Mouse (Mus musculus) midbrain, embryonic 11.5 days (tissue): Measurements from ENCODE around the gene Fer1l5. TPM values are rescaled to one million over a fixed set of nuclear protein-coding genes. Genes with fewer than 3 reads are reported as not detected.

Source experiments
- ATAC-seq: fragments of 200-750 bp; cut with Nextera tagmentation; 2 replicates; pipeline ENCODE4 v1.8.0; 2017; ENCODE audit warnings: moderate TSS enrichment, moderate library complexity; ENCODE audit not compliant: low FRiP score
- DNase-seq: peaks from one replicate; pipeline ENCODE4 v3.0.0; 2015; ENCODE audit warnings: low spot score; ENCODE audit errors: missing footprints
- H3K27ac ChIP-seq: fragments of 300-500 bp; sonication (generic); 2 replicates; pipeline ENCODE4 v1.5.1; 2014; ENCODE audit warnings: low read depth, low read length
- H3K27me3 ChIP-seq: fragments of 300-500 bp; sonication (generic); 2 replicates; pipeline ENCODE4 v1.6.1; 2014; ENCODE audit warnings: mild to moderate bottlenecking, low read length, moderate library complexity, mixed read lengths; ENCODE audit not compliant: control insufficient read depth, insufficient read depth
- H3K36me3 ChIP-seq: fragments of 300-500 bp; sonication (generic); 2 replicates; pipeline ENCODE4 v1.6.1; 2014; ENCODE audit warnings: mild to moderate bottlenecking, low read length, moderate library complexity, mixed read lengths; ENCODE audit not compliant: control insufficient read depth, insufficient read depth
- H3K4me1 ChIP-seq: fragments of 300-500 bp; sonication (generic); 2 replicates; pipeline ENCODE4 v1.6.1; 2014; ENCODE audit warnings: low read length; ENCODE audit not compliant: control insufficient read depth, insufficient read depth
- H3K4me2 ChIP-seq: fragments of 300-500 bp; sonication (generic); 2 replicates; pipeline ENCODE4 v1.6.1; 2014; ENCODE audit warnings: mild to moderate bottlenecking, moderate library complexity
- H3K4me3 ChIP-seq: fragments of 300-500 bp; sonication (generic); 2 replicates; pipeline ENCODE4 v1.5.1; 2014; ENCODE audit warnings: low read depth, low read length
- H3K9ac ChIP-seq: fragments of 300-500 bp; sonication (generic); 2 replicates; pipeline ENCODE4 v1.6.1; 2014; ENCODE audit warnings: low read length
- H3K9me3 ChIP-seq: fragments of 300-500 bp; sonication (generic); 2 replicates; pipeline ENCODE4 v1.6.1; 2016; ENCODE audit warnings: low read length; ENCODE audit not compliant: control insufficient read depth
- WGBS: fragments of 180-500 bp; shearing (Covaris S2); extraction: QIAGEN DNeasy Blood & Tissue Kit; methylation state at CpG from one replicate; pipeline ENCODE4 v1.1.7; 2014; 5-methylcytosine and 5-hydroxymethylcytosine counted together
- polyA plus RNA-seq: library from polyadenylated mRNA; unstranded; fragments of >200 nt; fragmentation: Nextera tagmentation; extraction: Ambion mirVana; gene quantifications from 2 replicates; pipeline ENCODE4 v1.2.1, GENCODE M21; 2014

Fer1l5 gene
- polyA plus RNA-seq, 1 experiment from 2014 or later = 1.4 TPM

DNA sequence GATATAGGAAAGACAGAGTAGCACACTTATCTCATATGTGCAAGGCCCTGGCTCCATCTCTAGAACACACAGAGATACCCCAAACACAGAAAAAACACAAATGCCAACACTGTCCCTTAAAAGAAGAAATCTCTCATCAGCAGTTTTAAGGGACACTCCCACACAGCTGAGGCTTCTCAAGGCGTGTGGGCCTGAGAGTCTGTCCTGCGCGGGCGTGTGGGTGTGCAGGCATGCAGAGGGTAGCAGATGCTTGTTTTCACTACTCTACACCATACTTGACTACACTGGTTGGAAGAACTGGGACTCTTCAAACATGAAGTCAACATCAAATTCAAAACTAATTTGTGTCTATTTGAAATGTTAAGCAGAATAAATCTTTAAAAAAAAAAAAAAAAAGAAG is 19.7 kb upstream of the Fer1l5 start:
- Histone ChIP-seq H3K27ac (no peak overlapping the region), H3K27me3 (no peaks in the 10 kb centered on the region), H3K4me2 (no peak overlapping the region), H3K9me3 (no peaks in the 10 kb centered on the region), H3K36me3 (peaks cover 40% of the 10 kb centered on the region), H3K4me3 (no peak overlapping the region), H3K9ac (no peak overlapping the region), H3K4me1 (no peaks in the 10 kb centered on the region)
- WGBS = 90% methylated on average over 4 of the region's 4 CpGs
- ATAC-seq (no peak), DNase-seq (peak; percentile 41)

GRCm38 (mm10) chr1:36356955-36357695 is 15.0 kb upstream of the Fer1l5 start:
- Histone ChIP-seq H3K9ac (no peak overlapping the region), H3K9me3 (no peaks in the 10 kb centered on the region), H3K4me3 (no peak overlapping the region), H3K27me3 (no peaks in the 10 kb centered on the region), H3K4me1 (no peaks in the 10 kb centered on the region), H3K27ac (no peak overlapping the region), H3K36me3 (peaks cover 29% of the 10 kb centered on the region), H3K4me2 (no peak overlapping the region)
- ATAC-seq (no peak), DNase-seq (peak; percentile 45)
- WGBS = 93% methylated on average over 5 of the region's 5 CpGs

DNA sequence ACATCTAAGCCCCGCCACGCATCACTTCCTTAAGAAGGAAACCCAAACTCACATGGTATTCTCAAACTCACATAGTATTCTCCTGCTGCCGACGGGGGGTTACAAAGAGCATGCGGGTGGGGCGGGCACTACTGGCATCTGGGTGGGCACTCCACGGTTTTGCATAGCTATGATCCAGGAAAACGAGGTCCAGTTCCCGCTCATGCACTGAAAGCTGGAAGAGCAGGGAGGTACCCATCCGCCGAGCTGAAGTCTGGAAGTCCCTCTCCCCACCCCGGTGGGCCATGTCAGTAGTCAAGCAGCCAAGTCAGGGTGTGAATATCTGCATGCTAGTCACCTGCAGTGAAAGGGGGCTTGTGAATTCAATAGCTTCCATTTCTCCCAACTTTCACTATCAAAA is 4.4 kb upstream of the Fer1l5 start:
- no peak overlapping the region for H3K27ac ChIP-seq
- DNase-seq (peak; percentile 65), ATAC-seq (no peak)
- H3K27me3 ChIP-seq = no peaks in the 10 kb centered on the region
- H3K4me2 ChIP-seq = peak overlapping the region; percentile 58
- peaks cover 8% of the 10 kb centered on the region for H3K4me1 ChIP-seq
- H3K9me3 ChIP-seq = no peaks in the 10 kb centered on the region
- H3K36me3 ChIP-seq = peaks cover 15% of the 10 kb centered on the region; the same call in 1 of the 2 replicates
- H3K9ac ChIP-seq = peak overlapping the region; percentile 96
- peak overlapping the region; percentile 96 for H3K4me3 ChIP-seq
- WGBS = 62% methylated on average over 12 of the region's 12 CpGs

DNA sequence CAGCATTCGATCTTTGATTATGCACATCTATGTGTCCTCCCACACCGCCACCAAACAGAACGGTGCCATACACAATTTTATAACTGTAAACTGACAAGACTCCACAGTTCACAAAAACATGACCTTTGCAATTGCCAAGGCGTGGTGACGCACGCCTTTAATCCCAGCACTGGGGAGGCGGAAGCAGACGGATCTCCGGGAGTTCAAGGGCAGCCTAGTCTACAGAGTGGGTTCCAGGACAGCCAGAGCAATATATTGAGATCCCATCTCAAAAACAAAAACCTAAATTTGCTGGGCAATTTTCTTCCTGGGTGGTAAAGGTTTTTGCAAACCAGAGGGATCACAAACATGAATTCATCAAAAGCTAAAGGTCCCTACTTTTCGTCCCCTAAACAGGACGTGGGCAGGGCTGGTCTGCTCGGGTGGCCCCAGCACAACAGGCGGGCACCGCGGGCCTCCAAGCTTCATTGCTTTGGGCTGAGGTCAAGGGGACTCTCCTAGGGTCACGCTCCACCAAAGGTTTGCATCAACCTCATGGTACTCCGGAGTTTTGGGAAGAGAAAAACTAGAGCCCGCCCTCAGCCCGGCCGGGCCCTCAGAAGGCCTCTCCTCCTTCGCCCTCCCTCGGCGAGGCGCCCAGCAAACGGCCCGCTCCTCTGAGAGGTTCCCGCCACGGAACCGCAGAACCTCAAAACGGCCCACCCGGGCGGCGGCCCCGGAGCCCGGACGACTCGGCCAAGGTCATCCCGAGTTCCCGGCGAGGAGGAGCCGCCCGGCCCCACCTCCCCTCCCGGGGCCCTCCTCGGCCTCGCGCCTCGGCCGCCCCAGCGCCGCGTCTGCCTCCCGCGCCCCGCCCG is 3.8 kb upstream of the Fer1l5 start:
- no peaks in the 10 kb centered on the region for H3K9me3 ChIP-seq
- DNase-seq = peak; percentile 96
- H3K27ac ChIP-seq = no peak overlapping the region
- H3K4me1 ChIP-seq = peaks cover 8% of the 10 kb centered on the region
- WGBS = 6% methylated on average over 42 of the region's 55 CpGs
- ATAC-seq = peak; percentile 92
- H3K4me2 ChIP-seq = peak overlapping the region; percentile 58
- peaks cover 15% of the 10 kb centered on the region; the same call in 1 of the 2 replicates for H3K36me3 ChIP-seq
- peak overlapping the region; percentile 96 for H3K9ac ChIP-seq
- H3K27me3 ChIP-seq = no peaks in the 10 kb centered on the region
- H3K4me3 ChIP-seq = peak overlapping the region; percentile 96

- Histone ChIP-seq H3K9ac (peak within 1 kb of the TSS; percentile 96), H3K4me3 (peak within 1 kb of the TSS; percentile 96), H3K36me3 (peaks cover 9% of the 10 kb centered on the region; the same call in 1 of the 2 replicates), H3K4me1 (peaks cover 8% of the 10 kb centered on the region), H3K4me2 (peak within 1 kb of the TSS; percentile 58), H3K9me3 (no peaks in the 10 kb centered on the region), H3K27ac (no peak within 1 kb of the TSS), H3K27me3 (no peaks in the 10 kb centered on the region)
- DNase-seq = peak; percentile 100
- peak; percentile 87 for ATAC-seq
- 4% methylated on average over 55 of the region's 61 CpGs for WGBS
Observed at GRCm38 (mm10) chr1:36368969-36369645, 3.0 kb upstream of the Fer1l5 start, which contains the start of gene Kansl3. Kansl3 (minus strand) TSS chr1:36369181.

DNA sequence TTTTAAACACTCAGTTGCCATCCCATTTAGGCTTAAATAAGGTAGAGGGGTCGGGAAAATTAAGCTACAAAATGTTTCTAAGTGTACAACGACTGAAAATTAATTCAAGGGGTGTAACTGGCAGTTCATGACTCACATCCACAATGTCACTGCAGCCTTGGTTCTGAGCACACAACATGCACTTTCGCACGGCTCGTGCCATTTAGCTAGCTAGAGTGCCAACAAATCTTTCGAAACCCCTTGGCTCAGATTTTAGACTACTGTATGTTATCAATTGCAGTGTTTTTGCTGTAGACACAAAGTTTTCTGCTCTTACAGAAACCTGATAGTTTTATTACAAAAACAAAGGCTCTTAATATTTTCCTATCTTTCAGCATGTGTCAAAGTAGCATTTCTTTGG is 1.2 kb upstream of the Fer1l5 start:
- DNase-seq (no peak), ATAC-seq (no peak)
- WGBS = 82% methylated on average over 6 of the region's 6 CpGs
- Histone ChIP-seq H3K9me3 (no peaks in the 10 kb centered on the region), H3K4me1 (peaks cover 8% of the 10 kb centered on the region), H3K27ac (no peak overlapping the region), H3K4me3 (no peak overlapping the region), H3K27me3 (no peaks in the 10 kb centered on the region), H3K4me2 (no peak overlapping the region), H3K9ac (no peak overlapping the region), H3K36me3 (peaks cover under 1% of the 10 kb centered on the region; the same call in 1 of the 2 replicates)

- no peaks in the 10 kb centered on the region for H3K36me3 ChIP-seq
- 75% methylated on average over 6 of the region's 6 CpGs for WGBS
- no peak overlapping the region for H3K4me3 ChIP-seq
- H3K27me3 ChIP-seq = no peaks in the 10 kb centered on the region
- H3K9ac ChIP-seq = no peak overlapping the region
- no peak overlapping the region for H3K4me2 ChIP-seq
- no peak for DNase-seq
- no peaks in the 10 kb centered on the region for H3K9me3 ChIP-seq
- no peak for ATAC-seq
- no peaks in the 10 kb centered on the region for H3K4me1 ChIP-seq
- H3K27ac ChIP-seq = no peak overlapping the region
Observed at GRCm38 (mm10) chr1:36378880-36379279, 6.8 kb downstream of the Fer1l5 start.

DNA sequence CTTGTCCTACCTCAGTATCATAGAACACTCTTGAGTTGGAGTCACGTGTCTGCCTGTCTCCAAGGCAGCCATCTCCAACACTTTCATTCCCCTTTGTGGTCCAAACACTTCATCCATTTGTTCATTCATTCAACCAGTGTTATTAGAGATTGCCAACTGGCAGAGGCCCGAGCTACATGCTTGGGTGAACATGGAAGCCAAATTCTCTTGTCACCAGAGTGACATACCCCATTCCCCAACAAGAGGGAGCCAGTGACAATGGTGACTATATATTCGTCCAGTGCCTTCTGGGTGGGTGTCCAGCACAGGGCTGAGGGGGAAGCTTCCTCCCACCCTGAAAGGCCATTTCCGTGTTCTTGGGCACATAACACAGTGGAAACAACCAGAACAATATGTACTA is 7.5 kb downstream of the Fer1l5 start:
- no peaks in the 10 kb centered on the region for H3K4me1 ChIP-seq
- ATAC-seq (no peak), DNase-seq (no peak)
- no peak overlapping the region for H3K9ac ChIP-seq
- WGBS = 65% methylated on average over 4 of the region's 4 CpGs
- H3K27me3 ChIP-seq = no peaks in the 10 kb centered on the region
- no peaks in the 10 kb centered on the region for H3K36me3 ChIP-seq
- no peak overlapping the region for H3K4me2 ChIP-seq
- no peak overlapping the region for H3K27ac ChIP-seq
- no peak overlapping the region for H3K4me3 ChIP-seq
- no peaks in the 10 kb centered on the region for H3K9me3 ChIP-seq
